Mouse (Mus musculus) thymus, adult 18-20 months (tissue): ENCODE data around the gene Best3.
"Not testable (repeated sequence)": the region's sequence is repeated elsewhere in the genome, so short reads cannot be mapped to it uniquely, and the experiment has no call there.

Experiments
- DNase-seq, 2 experiments: peaks; one replicate each; pipeline ENCODE4 v3.0.0; 2022; ENCODE audit warnings: mixed read lengths in 2 of 2

Gene Best3

DNA sequence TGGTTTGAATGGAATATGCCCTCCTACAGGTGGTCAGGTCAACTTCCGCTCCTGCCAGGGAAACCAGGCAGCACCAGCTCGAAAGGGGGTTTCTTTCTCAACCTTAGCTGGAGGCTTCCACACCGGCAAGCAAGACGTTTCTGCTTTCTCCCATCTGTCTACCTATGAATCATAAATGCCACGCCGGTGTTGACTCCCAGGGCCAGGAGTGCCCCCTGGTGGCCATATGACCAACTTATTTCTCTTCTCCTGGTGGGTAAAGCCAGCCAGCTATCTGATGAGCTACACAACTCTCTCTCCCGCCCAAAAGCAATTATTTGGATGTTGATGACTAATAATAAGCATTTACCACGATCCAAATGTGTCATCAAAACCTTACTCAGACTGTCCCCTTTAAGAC lies 47.7 kb downstream of the Best3 start:
- peak; percentile 25 to 28 for DNase-seq

DNA sequence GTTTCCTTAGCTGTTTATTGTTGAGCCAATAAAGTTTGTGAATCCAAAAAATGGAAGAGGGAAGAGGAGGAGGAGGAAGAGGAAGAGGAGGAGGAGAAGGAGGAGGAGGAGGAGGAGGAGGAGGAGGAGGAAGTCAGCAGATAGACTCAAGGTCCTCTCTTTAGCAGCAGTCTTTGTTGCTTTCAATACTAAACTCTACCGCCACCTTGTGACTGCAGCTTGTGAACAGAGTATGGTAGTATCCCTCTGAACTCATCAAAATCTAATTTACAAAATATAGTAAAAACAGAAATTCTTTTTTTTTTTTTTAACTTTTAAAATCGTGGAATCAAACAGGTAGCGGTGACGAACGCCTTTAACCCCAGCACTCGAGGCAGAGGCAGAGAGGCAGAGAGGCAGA lies 54.2 kb downstream of the Best3 start:
- DNase-seq = no peak

DNA sequence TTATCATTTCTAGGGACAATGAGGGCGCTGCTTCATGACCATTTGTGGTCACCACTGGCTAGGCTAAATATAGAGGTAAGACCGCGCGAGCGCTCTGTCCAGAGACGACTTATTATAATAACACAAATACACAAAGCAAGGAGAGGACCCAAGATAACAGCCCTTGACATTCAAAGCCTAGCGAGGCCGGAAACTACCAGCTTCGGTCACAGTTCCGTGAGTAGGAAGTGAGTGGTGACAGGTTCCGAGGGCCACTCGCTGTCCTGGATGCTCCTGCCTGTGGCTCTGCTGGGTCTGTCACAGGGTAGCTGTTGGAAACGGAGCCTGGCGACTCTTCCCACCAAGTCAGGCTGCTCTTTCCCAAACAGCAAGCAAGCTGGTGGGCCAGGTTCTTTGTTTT lies 56.2 kb downstream of the Best3 start:
- DNase-seq = no peak

DNA sequence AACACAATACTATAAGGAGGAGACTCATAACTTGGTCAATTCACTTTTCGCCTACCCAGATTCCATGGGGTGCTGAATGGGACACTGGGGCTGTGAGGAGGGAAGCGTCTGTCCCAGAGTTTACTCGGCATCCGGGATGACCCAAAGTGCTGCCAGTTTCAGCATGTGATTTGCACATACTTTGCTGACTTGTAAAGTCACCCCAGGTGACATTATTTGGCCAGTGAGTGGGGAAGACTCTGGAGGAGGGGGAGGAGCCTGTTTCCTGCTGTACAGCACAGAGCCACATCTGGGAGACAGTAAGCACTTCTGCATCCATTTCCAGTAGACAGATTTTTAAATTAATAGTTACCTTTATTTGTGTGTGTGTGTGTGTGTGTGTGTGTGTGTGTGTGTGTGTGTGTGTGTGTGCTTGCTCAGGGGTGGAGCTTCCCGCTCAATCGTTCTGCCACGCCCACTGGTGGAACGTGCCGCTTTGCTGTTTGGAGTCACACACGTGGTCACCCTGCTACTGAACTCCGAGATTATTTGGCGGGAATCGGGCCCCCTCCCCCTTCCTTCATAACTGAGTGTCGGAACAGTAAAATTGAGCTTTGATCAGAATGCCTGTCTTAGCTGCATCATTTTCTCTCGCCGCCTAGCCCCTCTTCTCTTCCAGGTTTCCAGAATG lies 57.5 kb downstream of the Best3 start:
- not testable (repeated sequence) for DNase-seq

DNA sequence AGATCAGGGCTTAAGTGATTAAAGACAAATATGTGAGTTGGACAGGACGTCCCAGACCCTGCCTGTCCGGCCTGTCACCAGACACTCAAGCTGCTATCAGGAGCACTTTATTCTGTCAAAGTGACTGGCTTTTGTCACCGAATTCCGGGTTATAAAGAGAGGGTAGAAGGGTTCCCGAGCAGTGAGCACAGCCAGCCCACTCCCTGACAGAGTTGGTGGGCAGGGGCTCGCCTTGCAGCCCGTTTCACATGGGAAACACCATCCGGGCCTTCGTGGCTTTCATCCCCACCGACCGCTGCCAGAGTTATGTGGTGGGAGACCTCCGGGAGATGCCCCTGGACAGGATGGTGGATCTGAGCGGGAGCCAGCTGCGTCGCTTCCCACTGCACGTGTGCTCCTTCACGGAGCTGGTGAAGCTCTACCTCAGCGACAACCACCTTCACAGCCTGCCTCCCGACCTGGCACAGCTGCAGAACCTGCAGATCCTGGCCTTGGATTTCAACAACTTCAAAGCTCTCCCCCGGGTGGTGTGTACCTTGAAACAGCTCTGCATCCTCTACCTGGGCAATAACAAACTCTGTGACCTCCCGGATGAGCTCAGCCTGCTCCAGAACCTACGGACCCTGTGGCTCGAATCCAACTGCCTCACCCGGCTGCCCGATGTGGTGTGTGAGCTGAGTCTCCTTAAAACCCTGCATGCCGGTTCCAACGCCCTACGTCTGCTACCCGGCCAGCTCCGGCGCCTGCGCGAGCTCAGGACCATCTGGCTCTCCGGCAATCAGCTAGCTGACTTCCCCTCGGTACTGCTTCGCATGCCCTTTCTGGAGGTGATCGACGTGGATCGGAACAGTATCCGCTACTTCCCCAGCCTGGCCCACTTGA lies 59.3 kb downstream of the Best3 start, which contains the start of gene Lrrc10:
TSS of gene Lrrc10 (plus strand) at position 167 of the 882 bp plus-strand sequence.
- DNase-seq = no peak

DNA sequence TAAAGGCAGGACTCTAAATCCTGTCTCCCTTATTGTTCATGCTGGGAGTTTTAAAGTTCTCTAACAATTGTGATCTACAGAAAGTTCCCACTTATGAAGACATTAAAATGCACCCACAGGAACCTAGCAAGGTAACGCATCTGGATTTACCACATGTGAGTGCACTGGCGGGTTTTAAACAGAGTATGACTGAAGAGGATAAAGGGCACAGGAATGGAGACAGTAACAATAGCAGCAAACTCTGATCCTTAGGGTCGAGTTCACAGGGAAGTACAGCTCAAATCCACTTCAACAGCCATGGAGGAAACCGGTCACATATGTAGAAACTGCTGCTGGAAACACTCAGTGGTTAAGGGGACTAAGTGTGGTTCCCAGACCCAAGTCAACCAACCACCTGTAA lies 63.1 kb downstream of the Best3 start:
- DNase-seq = no peak

DNA sequence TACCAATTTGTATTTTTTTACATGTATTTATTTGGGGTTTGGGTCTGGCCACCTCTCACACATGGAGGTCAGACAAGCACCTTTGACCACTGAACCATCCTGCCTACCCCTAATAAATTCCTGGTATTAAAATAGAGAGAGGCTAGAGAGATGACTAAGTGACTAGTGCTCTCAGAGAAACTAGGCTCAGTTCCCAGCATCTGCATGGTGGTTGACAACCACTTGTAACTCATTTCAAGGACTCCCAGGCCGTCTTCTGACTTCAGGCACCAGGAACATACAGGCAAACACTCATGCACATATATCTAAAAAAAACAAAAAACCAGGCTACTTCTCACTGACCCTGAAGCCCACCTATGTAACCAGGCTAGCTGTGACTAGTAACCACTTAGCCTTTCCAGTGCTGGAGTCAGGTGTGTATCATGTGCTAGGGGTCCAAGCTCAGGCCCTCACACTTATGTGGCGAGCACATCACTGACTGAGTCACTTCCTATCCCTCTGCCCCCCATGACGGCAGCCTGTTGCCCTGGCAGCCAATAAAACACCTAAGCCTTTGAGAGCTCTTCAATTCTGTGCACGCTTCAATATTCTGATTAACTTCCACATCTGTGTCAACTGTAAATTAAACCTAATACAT lies 64.0 kb downstream of the Best3 start:
- no peak for DNase-seq

DNA sequence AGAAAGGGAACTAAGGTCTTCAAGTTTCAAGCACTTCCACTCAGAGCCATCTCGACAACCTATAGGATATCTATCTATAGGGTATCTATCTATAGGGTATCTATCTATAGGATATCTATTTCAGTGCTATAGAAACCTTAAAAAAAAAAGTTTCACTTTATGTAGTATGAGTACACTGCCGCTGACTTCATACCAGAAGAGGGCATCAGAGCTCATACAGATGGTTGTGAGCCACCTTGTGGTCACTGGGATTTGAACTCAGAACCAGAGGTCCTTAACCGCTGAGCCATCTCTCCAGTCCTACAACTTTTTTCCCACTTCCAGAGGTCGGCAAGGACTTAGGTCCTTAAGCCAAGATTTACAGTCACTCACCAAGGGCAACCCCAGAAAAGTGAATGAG lies 69.6 kb downstream of the Best3 start:
- DNase-seq = no peak

DNA sequence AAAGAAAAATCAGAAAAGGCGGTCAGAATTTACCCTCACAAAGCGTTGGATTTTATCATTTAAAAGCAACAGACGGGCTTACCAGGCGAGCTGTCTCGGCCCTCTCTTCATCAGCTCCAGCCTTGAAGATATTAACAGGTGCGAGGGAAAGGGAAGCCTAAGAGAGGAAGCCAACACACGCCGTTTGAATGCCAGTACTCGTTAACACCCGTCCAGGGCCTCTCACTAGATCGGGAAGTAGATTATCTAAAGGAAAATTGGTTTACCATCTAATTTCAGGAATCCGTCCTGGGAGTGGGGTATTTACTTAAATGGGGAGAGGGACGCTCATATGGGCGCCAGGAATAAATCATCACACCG lies 76.8 kb downstream of the Best3 start:
- no peak for DNase-seq

DNA sequence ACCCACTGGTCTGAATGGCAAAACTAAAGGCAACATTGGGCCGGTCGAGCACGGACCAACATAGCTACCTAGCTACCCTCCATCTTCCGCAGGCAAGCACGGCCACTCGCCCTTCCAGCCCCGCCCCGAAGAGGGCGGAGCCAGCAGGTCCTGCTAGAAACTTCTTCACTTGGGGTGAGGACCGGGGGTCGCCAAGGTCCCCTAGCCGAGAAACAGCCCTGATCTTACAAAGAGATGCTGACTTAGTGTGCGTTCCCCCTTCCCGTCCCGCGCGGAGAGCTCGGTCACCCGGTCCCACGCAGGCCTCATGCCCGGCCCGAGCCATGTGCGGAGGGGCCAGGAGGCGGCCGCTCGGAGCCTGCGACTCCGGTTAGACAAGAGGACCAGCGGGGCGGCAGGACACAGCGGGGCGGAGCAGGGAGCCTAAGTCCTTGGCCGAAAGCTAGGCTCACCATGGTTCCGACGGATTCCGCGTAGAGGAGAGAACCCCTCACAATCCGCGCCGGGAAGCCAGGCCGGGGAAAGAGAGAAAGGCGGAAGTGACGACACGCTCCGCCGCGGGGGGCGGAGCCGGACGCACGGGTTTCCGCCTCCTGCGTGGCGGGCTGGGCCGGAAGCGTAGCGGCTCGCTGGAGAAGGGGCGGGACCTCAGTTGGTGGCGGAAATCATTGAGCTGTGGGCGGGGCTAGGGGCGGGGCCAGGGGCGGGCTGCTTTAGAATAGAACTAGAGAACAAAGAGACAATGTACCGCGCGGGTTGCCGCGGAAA lies 77.3 kb downstream of the Best3 start, which contains the start of gene Cct2:
TSS of gene Cct2 (minus strand) at position 561 of the 768 bp plus-strand sequence.
- peak; percentile 84 to 85 for DNase-seq

DNA sequence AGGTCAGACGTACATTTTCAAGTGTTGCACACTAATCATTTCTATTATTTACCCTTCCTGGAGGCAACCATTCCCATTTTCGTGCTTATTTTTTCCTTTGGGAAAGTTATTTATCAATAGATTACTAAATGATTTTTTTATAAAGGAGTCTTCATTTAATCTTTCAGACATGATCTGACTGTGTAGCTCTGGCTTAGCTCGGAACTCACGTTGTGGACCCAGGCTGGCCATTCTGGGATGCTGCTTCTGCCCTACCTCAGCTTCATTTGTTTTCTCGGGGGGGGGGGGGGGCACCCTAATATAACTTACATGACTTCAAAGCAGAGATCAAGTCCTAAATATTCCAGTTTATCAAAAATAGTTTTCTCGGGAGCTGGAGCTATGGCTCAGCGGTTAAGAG lies 78.0 kb downstream of the Best3 start:
- no peak for DNase-seq

DNA sequence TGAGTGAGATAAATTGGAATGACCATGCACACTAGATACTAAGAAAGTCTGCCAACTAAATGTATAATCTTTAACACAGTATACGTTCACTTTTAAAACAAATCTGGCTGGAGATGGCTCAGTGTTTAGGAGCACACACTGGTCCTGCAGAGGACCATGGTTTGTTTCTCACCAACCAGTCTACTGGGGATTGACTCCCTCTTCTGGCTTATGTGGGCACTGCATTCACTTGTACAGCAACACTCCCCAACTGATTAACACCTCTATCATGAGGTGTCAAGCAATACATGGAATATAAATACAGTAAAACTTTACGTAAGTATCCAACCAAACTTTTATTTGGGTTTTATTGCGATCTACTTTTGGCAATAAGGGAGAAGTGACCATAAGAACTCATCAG lies 83.0 kb downstream of the Best3 start:
- DNase-seq = no peak

DNA sequence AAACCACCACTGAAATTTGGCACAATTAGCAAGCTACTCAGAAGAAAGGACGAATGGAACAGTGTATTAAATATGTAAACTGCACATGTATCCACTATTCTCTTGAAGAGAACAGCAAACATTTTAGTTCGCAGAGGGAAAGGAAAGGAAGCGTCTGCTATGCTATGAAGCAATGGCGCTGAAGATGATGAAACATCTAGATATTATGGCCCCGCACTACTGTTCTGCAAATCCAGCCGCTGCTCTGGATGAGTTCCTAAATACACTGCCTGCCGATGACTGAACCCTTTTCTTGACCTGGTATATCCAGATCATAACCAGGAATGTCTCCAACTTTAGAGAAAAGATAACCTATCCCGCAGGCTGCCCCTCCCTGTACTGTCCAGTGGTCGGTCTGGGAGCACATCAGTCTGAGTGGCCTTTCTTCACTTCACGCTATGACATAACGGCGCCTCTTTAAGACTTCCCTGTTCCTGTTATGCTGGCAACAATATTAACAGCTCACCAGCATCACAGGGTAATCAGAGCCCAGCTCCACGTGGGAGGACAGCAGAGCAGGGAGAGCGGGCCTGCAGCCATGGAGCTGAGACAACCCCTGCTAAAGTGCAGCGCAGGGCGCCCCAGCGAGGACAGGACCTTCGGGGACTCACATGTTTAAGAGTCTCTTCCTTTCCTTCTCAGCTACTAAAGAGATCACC lies 86.2 kb downstream of the Best3 start:
- no peak for DNase-seq

DNA sequence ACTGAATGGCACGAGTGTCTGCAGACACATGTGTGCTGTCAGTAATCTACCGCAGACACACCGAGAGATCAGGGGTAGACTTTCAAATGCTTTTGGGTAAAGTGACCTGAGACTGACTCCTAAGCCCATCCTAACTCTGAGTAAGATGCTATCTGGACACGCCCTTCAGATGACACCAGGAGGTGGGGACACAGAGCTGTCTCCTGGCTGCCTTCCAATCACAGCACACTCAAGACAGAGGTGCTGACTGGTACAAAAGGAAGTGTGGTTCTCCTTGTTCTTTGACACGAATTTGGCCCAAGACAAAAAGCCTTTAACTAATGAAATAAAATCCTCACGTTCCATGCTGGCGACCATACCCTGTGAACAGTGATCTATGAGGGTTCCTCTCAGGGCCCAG lies 87.1 kb downstream of the Best3 start:
- no peak for DNase-seq
